In genomic region chr13:24036150-24036549, GRCm38 (mm10) we compare ENCODE assay signal across 18 mouse cellular contexts. TPM values are rescaled to one million over a fixed set of nuclear protein-coding genes. Genes with fewer than 3 reads are reported as not detected.
DNase-seq lines count a peak whose midpoint lies in the region; ATAC-seq lines count a peak whose summit lies in the region.
"Had no signal": no experiment of that assay in that cellular context is flagged by ENCODE, and none has a peak within 500 bp of the region (broad histone marks: within the 10 kb centered on the region; RNA-seq: fewer than 3 reads in every experiment).

No protein-coding gene starts in this region.

- no peak for DNase-seq in heart, embryonic 10.5 days (ENCODE audit: low spot score)
- DNase-seq in heart, adult 8-10 months (ENCODE audit: low spot score) = no peak
- DNase-seq in kidney, adult 9 months = no peak
- no peak for DNase-seq in urinary bladder, postnatal 14 days (ENCODE audit: low spot score)
- DNase-seq in thymus, postnatal 0 days (ENCODE audit: low spot score) = no peak
- DNase-seq: cerebellum, adult 11-12 months; gastrocnemius, postnatal 25 days; kidney, postnatal 36 days; spleen, adult 18-20 months; thymus, postnatal 25 days had no signal

- ATAC-seq in kidney, embryonic 16.5 days (ENCODE audit: low FRiP score, low TSS enrichment) = no peak; the same call in 1 of the 2 replicates
- ATAC-seq in granulocyte monocyte progenitor cell, adult 5-6 weeks (replicated peaks; ENCODE audit: poor library complexity, severe bottlenecking) = peak; percentile 77
- ATAC-seq: intestine, postnatal 0 days had no signal

- no peaks in the 10 kb centered on the region for H3K27me3 ChIP-seq in heart, embryonic 10.5 days (ENCODE audit: insufficient read depth, poor library complexity, severe bottlenecking)
- H3K27me3 ChIP-seq in kidney, embryonic 16.5 days (ENCODE audit: insufficient read depth, low read length) = no peaks in the 10 kb centered on the region
- H3K27me3 ChIP-seq: embryonic facial prominence, embryonic 15.5 days; neural tube, embryonic 13.5 days had no signal

- no peaks in the 10 kb centered on the region for H3K79me2 ChIP-seq in macrophage (ENCODE audit: inconsistent target)

- no peaks in the 10 kb centered on the region; the same call in 1 of the 2 replicates for H3K36me3 ChIP-seq in heart, embryonic 10.5 days
- peaks cover 4% of the 10 kb centered on the region; the same call in 1 of the 2 replicates for H3K36me3 ChIP-seq in kidney, embryonic 16.5 days (ENCODE audit: insufficient read depth, low read length)
- H3K36me3 ChIP-seq in macrophage (ENCODE audit: inconsistent target) = no peaks in the 10 kb centered on the region

- H3K9ac ChIP-seq in kidney, embryonic 16.5 days (replicated peaks; ENCODE audit: low read length) = no peak overlapping the region
- H3K9ac ChIP-seq: embryonic facial prominence, embryonic 15.5 days; hindbrain, embryonic 14.5 days; neural tube, embryonic 13.5 days had no signal

- WGBS in heart, embryonic 10.5 days = 56% methylated on average over 18 of the region's 18 CpGs
- 84% methylated on average over 18 of the region's 18 CpGs for WGBS in kidney, embryonic 16.5 days
- 64% methylated on average over 18 of the region's 18 CpGs for WGBS in macrophage (ENCODE audit: missing documents)

- peak overlapping the region; percentile 7; the same call in 1 of the 2 replicates for H3K4me3 ChIP-seq in heart, embryonic 10.5 days
- H3K4me3 ChIP-seq in kidney, embryonic 16.5 days (ENCODE audit: low read length) = no peak overlapping the region
- H3K4me3 ChIP-seq in macrophage (ENCODE audit: inconsistent target) = peak overlapping the region; percentile 21
- H3K4me3 ChIP-seq: embryonic facial prominence, embryonic 15.5 days; neural tube, embryonic 13.5 days had no signal

- H3K9me3 ChIP-seq in heart, embryonic 10.5 days = no peaks in the 10 kb centered on the region
- H3K9me3 ChIP-seq in kidney, embryonic 16.5 days (ENCODE audit: low read length) = no peaks in the 10 kb centered on the region
- H3K9me3 ChIP-seq: embryonic facial prominence, embryonic 15.5 days; neural tube, embryonic 13.5 days had no signal

- no peak overlapping the region for H3K27ac ChIP-seq in heart, embryonic 10.5 days
- H3K27ac ChIP-seq in kidney, embryonic 16.5 days (ENCODE audit: low read length) = no peak overlapping the region
- no peak overlapping the region for H3K27ac ChIP-seq in macrophage
- H3K27ac ChIP-seq: embryonic facial prominence, embryonic 15.5 days; hindbrain, embryonic 14.5 days; neural tube, embryonic 13.5 days; stomach, postnatal 0 days had no signal

- H3K4me1 ChIP-seq in heart, embryonic 10.5 days = peaks cover 7% of the 10 kb centered on the region; the same call in 1 of the 2 replicates
- H3K4me1 ChIP-seq in kidney, embryonic 16.5 days (ENCODE audit: insufficient read depth, low read length) = no peaks in the 10 kb centered on the region
- H3K4me1 ChIP-seq: embryonic facial prominence, embryonic 15.5 days; neural tube, embryonic 13.5 days had no signal

- H3K4me2 ChIP-seq in kidney, embryonic 16.5 days (replicated peaks; ENCODE audit: low read depth, low read length) = peak overlapping the region; percentile 10; the same call in 1 of the 2 replicates
- H3K4me2 ChIP-seq: embryonic facial prominence, embryonic 15.5 days; hindbrain, embryonic 14.5 days; neural tube, embryonic 13.5 days had no signal

RNA-seq across cellular contexts. Expression of gene Scgn, which starts 45.1 kb away (rescaled TPM):
- polyA plus RNA-seq in heart, embryonic 10.5 days (2016; fragmentation: Nextera tagmentation; extraction: Ambion mirVana) = 0.13 and 0.23 TPM in 2 replicates
- total RNA-seq in heart, adult 8-10 months (2022) = not detected
- 0.17 TPM in 1 of 2 replicates, not detected in the other for polyA plus RNA-seq in kidney, embryonic 16.5 days (2015; fragmentation: Nextera tagmentation; extraction: Ambion mirVana)
- total RNA-seq in granulocyte monocyte progenitor cell, adult 5-6 weeks (2014; fragmentation: Nextera tagmentation) = not detected in 2 replicates
- total RNA-seq in granulocyte monocyte progenitor cell, adult 5-6 weeks (2017) = not detected in 2 replicates
- total RNA-seq in macrophage (2018; cell fraction: chromatin; rRNA removed) = not detected
- total RNA-seq in macrophage (2018; cell fraction: cytosol; rRNA removed) = not detected
- total RNA-seq in macrophage (2018; cell fraction: nucleus; rRNA removed) = not detected
- not detected in 3 replicates for polyA plus RNA-seq in macrophage (2018)
- polyA plus RNA-seq in thymus, postnatal 0 days (2015; fragmentation: Nextera tagmentation; extraction: Ambion mirVana) = 0.44 and 0.50 TPM in 2 replicates
- total RNA-seq: gastrocnemius, postnatal 25 days had no signal
